Mouse (Mus musculus): ENCODE data around the gene Mipol1. TPM values are rescaled to one million over a fixed set of nuclear protein-coding genes. Genes with fewer than 3 reads are reported as not detected.
A peak's percentile ranks its signal among the peaks of the same experiment; 100 is the strongest.

The Mipol1 gene
- polyA plus RNA-seq, 1 experiment: 2.9 TPM

- peak; percentile 34 for DNase-seq (ENCODE audit: low read depth)
- TF ChIP-seq POLR2A (IDR thresholded peaks at IDR 0.05; ENCODE audit: borderline replicate concordance, extremely low read depth, insufficient read depth, insufficient read length, poor library complexity, severe bottlenecking): no peak
Measured at GRCm38 (mm10) chr12:57543627-57543991, 313.4 kb downstream of the Mipol1 start.

DNA sequence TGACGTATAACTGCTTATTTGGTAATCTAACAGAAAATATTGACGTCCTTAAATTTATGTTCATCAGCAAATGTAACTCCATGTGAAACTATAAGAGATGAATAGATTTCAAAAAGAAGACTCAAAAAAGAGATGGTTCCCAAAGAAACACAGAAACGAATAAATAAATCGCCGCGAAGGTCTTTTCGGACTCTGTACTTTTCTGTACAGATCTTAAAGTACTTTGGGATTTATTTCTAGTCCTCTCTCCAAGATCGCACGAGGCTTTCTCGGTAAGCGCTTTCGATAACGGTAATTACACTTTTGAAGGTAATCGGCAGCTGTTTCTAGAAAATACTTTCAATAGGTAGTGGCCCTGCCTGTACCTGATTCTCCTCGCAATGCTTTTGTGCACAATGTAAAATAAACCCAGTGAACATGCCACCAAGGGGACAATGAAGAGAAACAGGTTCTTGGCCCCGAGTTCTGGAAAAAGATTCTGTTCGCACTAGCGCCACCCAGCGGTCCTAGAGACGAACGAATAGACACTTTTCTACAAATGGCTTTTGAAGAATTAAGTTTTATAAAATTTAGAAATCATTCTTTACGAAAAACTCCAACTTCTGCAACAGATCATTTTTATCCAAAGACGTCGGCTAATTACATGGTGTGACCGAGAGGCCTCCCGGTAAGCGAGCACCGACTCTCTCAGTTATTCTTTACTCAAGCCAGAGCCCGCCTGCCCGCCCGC is 314.6 kb downstream of the Mipol1 start:
- DNase-seq (ENCODE audit: low read depth): peak; percentile 86
- no peak for TF ChIP-seq POLR2A (IDR thresholded peaks at IDR 0.05; ENCODE audit: borderline replicate concordance, extremely low read depth, insufficient read depth, insufficient read length, poor library complexity, severe bottlenecking)
- peak; percentile 58; the same call in 1 of the 2 replicates for TF ChIP-seq CTCF (IDR thresholded peaks at IDR 0.05; ENCODE audit: borderline replicate concordance, extremely low read depth, insufficient read depth, insufficient read length)

- no peak for TF ChIP-seq POLR2A (IDR thresholded peaks at IDR 0.05; ENCODE audit: borderline replicate concordance, extremely low read depth, insufficient read depth, insufficient read length, poor library complexity, severe bottlenecking)
- no peak for TF ChIP-seq CTCF (IDR thresholded peaks at IDR 0.05; ENCODE audit: borderline replicate concordance, extremely low read depth, insufficient read depth, insufficient read length)
- DNase-seq (ENCODE audit: low read depth): peak; percentile 60
Measured at GRCm38 (mm10) chr12:57545371-57546241, 315.4 kb downstream of the Mipol1 start.

Other genes starting within 250 kb of the Mipol1 start
- 0.14 TPM in 1 of 2 replicates, not detected in the other for gene Slc25a21, start 33.0 kb upstream of the Mipol1 start, polyA plus RNA-seq (2012; rRNA removed)
- 20.8 and 21.6 TPM in 2 replicates for gene Prps1l3, start within 50 bp of the Mipol1 start, polyA plus RNA-seq (2012; rRNA removed)

Measured in brain, embryonic 14.5 days (tissue).